Mouse (Mus musculus) adrenal gland, adult 8-10 months (tissue): ENCODE results near the gene Skida1. TPM values are rescaled to one million over a fixed set of nuclear protein-coding genes. Genes with fewer than 3 reads are reported as not detected.
"Not testable (repeated sequence)": the region's sequence is repeated elsewhere in the genome, so short reads cannot be mapped to it uniquely, and the experiment has no call there.

Experiments
- DNase-seq: peaks from one replicate; pipeline ENCODE4 v3.0.0; 2022
- total RNA-seq, 4 experiments: library from RNA; stranded (reverse); gene quantifications; 2 replicates each; pipeline ENCODE4 v1.2.4; 2022

Gene Skida1
- total RNA-seq = 1 to 10 TPM; 2.0 to 5.2 (median 3.5) TPM

- DNase-seq = no peak
These were observed at the start of gene Skida1 for GRCm38 (mm10) chr2:18048453-18049075. Gene Skida1 (minus strand): TSS chr2:18049051.

- no peak for DNase-seq
These were observed 47.0 kb upstream of the Skida1 start for GRCm38 (mm10) chr2:18095804-18096203.

GRCm38 (mm10) chr2:18094319-18094718 is 45.5 kb upstream of the Skida1 start:
- DNase-seq = no peak

- DNase-seq = no peak
These were observed 45.0 kb upstream of the Skida1 start for GRCm38 (mm10) chr2:18093858-18094257.

- DNase-seq = not testable (repeated sequence)
These were observed 38.8 kb upstream of the Skida1 start for GRCm38 (mm10) chr2:18087695-18088094.

GRCm38 (mm10) chr2:18080182-18080860 is 31.5 kb upstream of the Skida1 start:
- no peak for DNase-seq

GRCm38 (mm10) chr2:18071947-18072346 is 23.1 kb upstream of the Skida1 start:
- no peak for DNase-seq

- no peak for DNase-seq
These were observed 19.4 kb upstream of the Skida1 start for GRCm38 (mm10) chr2:18068071-18068796.

GRCm38 (mm10) chr2:18066436-18066835 is 17.6 kb upstream of the Skida1 start:
- DNase-seq = no peak

- no peak for DNase-seq
These were observed 16.8 kb upstream of the Skida1 start for GRCm38 (mm10) chr2:18065708-18066030.

GRCm38 (mm10) chr2:18064941-18065707 is 16.3 kb upstream of the Skida1 start:
- peak; percentile 75 for DNase-seq

- peak; percentile 89 for DNase-seq
These were observed 15.6 kb upstream of the Skida1 start for GRCm38 (mm10) chr2:18064356-18064858.

GRCm38 (mm10) chr2:18063763-18064251 is 15.0 kb upstream of the Skida1 start:
- DNase-seq = peak; percentile 56

- DNase-seq = no peak
These were observed 11.5 kb upstream of the Skida1 start for GRCm38 (mm10) chr2:18060396-18060795.

GRCm38 (mm10) chr2:18059891-18060290 is 11.0 kb upstream of the Skida1 start:
- DNase-seq = no peak

- DNase-seq = no peak
These were observed 10.2 kb upstream of the Skida1 start for GRCm38 (mm10) chr2:18059063-18059462.

- DNase-seq = no peak
These were observed 9.4 kb upstream of the Skida1 start for GRCm38 (mm10) chr2:18058146-18058708.

- peak; percentile 49 for DNase-seq
These were observed 8.7 kb upstream of the Skida1 start for GRCm38 (mm10) chr2:18057336-18058145.

GRCm38 (mm10) chr2:18056786-18057255 is 8.0 kb upstream of the Skida1 start:
- DNase-seq = peak; percentile 98

- peak; percentile 94 for DNase-seq
These were observed 7.3 kb upstream of the Skida1 start for GRCm38 (mm10) chr2:18055929-18056785.
